Mouse (Mus musculus) MEL (cell line): Measurements from ENCODE around the gene Gm20388.

Source experiments
- MAX ChIP-seq: IDR thresholded peaks from 2 replicates; pipeline ENCODE4 v1.6.1; 2011; ENCODE audit warnings: low read length, improper control_type of control experiment
- MEF2A ChIP-seq: IDR thresholded peaks from 2 replicates; pipeline ENCODE4 v1.6.1; 2014; ENCODE audit warnings: low read depth, mild to moderate bottlenecking, inconsistent platforms, low read length, improper control_type of control experiment; ENCODE audit not compliant: poor library complexity, insufficient replicate concordance, severe bottlenecking; ENCODE audit errors: extremely low read depth

GRCm38 (mm10) chr8:123011321-123011720 is 3100.7 kb downstream of the Gm20388 start:
- TF ChIP-seq MEF2A (no peak), MAX (no peak)
